Mouse (Mus musculus): ENCODE data around the gene Mrpl3.
A peak's percentile ranks its signal among the peaks of the same experiment; 100 is the strongest.
"Not testable (repeated sequence)": the region's sequence is repeated elsewhere in the genome, so short reads cannot be mapped to it uniquely, and the experiment has no call there.

Mrpl3 gene

DNA sequence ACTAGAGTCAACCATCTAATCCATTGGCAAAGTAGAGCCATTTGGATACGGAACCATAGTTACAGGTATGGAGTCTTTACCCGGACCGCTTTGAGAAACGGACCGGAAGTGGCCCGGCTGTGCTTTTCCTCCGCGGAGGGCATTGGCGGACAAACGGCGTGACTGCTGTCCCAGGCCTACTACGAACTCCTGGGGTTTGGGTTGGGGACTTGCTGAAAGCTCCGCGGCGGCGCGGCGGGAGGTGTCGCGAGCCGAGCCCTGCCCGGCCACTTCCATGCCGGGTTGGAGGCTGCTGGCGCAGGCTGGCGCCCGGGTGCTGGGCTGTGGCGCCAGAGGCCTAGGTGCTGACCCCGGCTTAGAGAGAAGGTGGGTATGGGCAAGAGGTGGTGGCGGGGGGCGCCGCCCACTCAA lies at the start of gene Mrpl3:
TSS of gene Mrpl3 (plus strand) at position 93 of the 411 bp plus-strand sequence.
- peak; percentile 68 for DNase-seq (ENCODE audit: extremely low read depth, low read depth)

DNA sequence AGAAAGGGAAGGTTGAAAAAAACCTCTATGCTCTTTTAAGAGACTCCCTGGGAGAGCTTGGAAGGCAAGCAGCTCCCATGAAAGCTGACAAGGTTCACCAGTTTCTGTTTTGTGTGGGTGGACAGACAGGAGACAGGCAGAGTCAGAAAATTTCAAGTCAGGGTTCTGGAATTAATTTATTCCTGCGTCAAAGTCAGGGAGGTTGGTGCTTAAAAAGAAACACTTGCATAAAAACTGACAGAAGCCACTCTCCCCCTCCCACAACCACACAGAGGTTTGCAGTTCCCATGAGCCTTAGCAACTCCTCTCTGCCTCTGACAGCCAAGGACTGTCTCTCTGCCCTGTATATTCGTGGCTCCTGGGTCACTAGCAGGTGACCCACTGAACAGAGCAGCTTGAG lies 42.3 kb upstream of the Mrpl3 start:
- DNase-seq (ENCODE audit: extremely low read depth, low read depth): no peak

DNA sequence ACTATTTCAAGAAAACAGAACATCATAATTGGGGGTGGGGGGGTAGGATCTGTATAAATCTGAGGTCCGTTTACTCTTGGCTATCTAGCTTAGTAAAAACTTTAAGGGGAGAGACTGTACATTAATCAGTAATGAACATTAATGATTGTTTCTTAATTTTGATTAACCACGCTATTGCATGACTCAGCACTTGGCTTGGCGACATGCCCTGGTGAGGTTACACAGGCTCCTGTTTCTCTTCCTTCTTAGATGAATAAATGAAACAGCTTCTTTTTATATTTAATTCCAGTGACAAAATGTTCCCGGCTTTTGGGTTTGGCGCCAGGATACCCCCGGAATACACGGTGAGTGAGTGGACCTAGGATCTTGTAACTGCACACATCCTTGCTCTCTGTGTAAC lies 34.9 kb upstream of the Mrpl3 start:
- no peak for DNase-seq (ENCODE audit: extremely low read depth, low read depth)

DNA sequence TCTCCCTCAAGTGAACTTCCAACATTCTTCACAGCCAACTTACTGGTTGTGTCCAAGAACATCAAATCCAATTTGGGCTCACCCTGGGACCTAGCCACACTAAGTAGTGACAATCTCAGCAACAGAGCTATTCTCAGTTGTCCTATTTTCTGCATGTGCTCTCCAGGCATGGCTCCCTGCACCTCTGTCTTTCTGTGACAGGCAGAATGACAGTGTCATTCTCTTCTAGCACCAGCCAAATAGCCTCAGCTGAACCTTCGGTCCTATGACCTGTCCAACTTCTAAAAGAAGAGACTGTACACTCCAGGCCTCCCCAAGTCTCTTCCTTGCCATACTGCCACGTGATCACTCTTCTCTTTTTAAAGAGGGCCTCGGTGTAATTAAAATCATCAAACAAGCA lies 24.7 kb upstream of the Mrpl3 start:
- DNase-seq (ENCODE audit: extremely low read depth, low read depth): no peak

DNA sequence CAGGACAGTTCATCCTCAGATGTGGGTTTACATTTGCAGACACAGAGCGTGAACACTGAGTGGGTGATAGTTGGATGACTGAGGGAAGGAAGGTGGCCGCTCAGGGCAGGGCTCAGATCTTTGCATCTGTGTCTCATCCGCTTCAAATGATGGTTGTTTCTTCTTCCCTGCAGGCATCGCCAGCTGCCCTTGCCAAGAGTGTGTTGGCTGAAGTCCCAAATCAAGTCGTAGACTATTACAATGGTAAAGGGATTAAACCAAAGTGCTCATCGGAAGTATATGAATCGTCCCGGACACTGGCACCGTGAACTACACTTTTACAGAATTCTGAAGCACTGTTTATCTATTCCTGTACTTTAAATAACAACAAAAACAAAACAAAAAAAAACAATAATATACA lies 20.5 kb upstream of the Mrpl3 start:
- no peak for DNase-seq (ENCODE audit: extremely low read depth, low read depth)

DNA sequence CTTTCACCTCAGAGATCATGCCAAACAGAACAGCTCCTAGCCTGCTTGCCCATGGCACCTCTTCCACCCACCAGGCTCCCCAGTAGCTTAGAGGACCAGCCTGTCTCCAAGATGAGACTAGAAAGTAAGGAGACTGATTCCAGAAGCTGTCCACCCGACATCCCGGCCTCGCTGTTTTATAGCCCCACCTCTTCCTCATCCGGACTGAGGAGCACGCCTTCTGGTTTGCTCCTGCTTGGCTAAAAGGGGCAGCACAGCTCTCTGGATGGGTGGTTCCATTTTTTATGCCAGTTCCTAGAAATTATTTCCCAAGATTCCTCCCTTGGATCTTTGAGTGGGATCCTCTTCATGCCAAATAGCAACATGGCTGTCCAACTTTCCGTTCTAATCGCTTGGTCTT lies 19.4 kb upstream of the Mrpl3 start:
- no peak for DNase-seq (ENCODE audit: extremely low read depth, low read depth)

DNA sequence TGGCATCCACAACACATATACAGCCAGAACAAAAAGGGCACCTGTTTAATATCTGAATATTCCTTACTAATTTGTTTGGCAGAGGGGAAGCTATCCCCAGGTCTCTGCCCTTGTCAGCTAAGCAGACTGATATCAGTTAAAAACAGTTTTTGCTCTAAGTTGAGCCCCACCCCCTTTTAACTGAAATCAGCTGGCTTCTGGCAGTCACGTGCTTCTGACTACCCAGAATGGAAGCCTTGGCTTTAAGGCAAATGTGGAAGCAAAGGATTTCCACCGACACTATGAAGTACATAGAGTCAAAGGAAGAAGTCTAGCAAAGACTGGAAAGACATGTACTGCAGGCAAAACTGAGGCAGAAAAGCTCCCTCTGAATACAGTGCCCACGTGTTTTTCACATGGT lies 15.2 kb upstream of the Mrpl3 start:
- DNase-seq (ENCODE audit: extremely low read depth, low read depth): no peak

DNA sequence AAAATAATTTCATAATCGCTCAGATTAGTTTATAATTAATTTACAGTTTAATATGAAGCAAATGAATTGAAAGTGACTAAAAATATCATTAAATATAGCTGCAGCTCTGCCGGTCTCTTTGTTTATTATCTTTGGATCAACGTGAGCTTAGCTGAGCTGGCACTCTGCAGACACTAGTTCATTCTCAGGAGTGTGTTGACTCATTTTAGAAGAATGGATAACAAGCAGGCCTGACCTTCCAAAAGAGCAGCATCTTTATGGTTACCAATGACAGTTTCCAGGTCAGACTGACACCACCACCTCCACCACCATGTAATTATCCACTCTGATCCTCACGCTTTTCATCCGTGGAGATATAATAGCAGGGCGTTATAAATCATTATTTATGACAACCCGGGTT lies 7.0 kb upstream of the Mrpl3 start:
- no peak for DNase-seq (ENCODE audit: extremely low read depth, low read depth)

DNA sequence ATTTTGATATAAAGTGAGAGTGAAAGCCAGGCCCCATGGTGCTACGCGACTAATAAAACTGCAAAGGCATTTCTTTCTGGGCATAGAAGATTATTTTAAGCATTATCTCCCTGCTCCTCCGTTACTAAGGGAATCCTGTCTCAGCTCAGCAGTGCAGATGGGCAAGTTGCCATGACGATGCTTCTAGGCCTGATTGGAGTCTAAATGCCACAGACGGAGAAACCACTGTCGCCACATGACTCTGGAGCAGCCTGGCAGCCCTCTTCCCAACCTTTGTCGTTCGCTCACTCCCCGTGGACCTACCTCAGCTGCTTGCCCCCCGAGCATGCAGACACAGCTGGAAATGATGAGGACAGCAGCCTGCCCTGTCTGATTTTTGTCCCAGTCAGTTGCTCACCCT lies 4.7 kb upstream of the Mrpl3 start:
- DNase-seq (ENCODE audit: extremely low read depth, low read depth): no peak

DNA sequence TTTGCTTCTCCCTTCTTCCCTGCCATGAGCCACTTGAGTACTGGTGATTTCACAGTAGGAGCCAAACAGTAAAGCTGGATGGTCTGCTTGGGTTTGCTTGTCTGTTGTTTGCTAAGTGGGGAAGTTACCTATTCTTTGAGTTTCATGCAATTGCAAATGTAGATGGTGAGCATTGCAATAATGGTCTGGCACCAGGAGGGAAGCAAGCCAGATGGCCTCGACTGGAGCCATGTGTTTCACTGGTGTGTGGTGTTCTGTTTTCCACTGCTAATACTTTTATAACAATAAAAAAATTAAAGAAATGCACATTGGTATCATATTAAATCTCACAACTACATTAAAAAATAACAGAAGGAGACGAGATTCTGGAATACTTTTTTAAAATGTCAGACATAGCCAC lies 3.4 kb upstream of the Mrpl3 start:
- no peak for DNase-seq (ENCODE audit: extremely low read depth, low read depth)

DNA sequence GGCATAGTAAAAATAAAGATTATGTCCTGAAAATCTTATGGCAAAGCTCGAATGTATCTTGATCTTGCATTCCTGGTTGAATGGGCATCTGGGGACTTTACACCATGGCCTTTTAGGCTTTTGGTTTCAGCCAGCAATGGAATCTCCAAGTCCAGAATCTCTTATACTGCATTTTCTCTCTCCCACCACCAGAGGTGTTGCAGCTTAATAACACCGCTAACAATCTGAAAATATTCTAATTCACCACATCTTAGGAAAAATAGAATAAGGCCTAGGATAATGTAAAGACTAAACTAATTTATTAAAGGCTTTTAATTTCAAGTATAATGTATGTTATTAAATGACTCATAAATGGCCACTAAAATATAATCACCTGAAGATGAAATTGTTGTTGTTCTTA lies 2.8 kb upstream of the Mrpl3 start:
- no peak for DNase-seq (ENCODE audit: extremely low read depth, low read depth)

DNA sequence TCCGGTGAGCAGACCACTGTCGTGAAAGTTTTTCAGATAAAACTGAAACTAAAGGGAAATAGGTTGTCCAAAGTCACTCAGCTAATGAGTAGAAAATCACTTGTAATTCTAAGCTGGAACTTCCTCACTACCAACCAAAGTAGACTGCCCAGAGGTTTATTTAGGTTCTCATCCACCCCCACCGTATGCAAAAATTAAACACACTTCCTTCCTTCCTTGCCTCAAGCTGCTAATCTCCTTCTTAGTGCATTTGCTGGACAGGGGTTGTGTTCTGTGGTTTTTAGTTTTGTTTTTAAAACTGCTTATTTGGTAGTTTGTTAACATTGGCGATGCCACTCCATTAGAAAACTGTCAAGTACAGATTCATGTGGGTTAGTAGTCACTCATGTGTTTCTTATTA lies 773 bp downstream of the Mrpl3 start:
- DNase-seq (ENCODE audit: extremely low read depth, low read depth): peak; percentile 6

DNA sequence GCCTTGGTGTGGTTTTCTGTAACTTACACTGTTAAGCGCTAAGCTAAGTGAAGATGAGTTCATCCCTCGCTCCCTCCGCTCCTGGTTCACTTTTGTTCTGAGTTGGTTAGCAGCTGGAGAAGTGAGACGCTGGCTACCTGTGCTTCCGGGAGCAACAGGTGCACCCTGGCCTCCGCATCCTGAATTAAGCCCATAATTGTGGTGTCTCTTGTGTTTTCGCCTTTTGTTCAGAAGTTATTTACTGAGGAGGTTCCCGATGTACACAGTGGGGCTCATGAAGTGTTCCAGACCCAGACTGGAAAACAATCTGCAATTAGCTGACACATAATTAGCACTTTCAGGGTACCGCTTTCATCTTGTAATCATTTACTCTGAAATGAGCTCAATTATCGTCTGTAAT lies 16.1 kb downstream of the Mrpl3 start:
- DNase-seq (ENCODE audit: extremely low read depth, low read depth): no peak

DNA sequence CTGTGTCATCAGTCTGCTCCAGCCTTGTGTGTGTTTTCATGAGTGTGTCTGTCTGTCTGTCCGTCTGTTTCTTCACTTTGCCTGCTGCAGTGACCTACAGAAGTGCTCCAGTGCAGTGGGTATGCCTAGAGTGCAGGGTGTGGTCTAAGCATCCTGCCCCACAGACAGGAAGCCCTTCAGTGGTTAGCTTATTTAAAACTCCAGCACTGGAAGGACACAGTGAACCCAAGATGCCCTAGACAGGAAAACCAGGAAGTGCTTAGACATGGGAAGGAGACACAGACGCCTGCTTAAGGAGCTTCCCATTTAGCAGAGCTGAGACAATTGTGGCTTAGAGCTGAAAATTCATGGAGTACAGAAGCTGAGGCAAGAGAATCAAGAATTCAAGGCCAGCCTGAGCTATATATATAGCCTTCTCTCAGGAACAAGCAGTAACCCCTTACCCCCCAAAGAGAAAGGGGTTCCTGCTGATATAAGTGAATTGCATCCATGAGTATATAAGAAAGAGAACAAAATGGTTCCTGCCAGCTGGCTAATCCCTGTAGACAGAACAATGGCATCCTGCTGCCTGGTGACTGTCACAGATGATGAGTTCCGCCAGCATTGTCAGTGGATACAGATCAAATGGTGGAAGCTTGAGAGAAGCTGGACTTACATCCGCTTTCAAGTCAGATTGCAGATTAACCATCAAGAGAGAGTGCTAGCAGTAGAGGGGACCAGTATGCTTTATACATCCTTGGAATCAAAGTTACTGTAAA lies 20.1 kb downstream of the Mrpl3 start:
- no peak for DNase-seq (ENCODE audit: extremely low read depth, low read depth)

DNA sequence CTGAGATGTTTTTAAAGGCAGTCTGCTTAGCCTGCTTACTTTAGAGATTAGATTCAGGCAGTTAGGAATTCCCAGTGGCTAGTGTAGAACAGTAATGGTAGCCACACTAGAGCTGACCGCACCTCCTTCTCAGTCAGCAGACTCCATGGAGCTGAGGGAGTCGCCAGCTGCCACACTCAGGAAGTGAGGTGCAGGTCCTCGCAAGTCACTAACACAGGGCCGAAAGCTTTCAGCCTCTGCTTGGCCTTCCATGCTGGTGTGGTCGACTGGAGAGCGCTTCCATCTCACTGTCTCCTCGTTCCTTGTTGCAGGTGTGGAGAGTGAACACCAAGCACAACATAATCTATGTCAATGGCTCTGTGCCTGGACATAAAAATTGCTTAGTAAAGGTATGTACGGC lies 21.8 kb downstream of the Mrpl3 start:
- no peak for DNase-seq (ENCODE audit: extremely low read depth, low read depth)

DNA sequence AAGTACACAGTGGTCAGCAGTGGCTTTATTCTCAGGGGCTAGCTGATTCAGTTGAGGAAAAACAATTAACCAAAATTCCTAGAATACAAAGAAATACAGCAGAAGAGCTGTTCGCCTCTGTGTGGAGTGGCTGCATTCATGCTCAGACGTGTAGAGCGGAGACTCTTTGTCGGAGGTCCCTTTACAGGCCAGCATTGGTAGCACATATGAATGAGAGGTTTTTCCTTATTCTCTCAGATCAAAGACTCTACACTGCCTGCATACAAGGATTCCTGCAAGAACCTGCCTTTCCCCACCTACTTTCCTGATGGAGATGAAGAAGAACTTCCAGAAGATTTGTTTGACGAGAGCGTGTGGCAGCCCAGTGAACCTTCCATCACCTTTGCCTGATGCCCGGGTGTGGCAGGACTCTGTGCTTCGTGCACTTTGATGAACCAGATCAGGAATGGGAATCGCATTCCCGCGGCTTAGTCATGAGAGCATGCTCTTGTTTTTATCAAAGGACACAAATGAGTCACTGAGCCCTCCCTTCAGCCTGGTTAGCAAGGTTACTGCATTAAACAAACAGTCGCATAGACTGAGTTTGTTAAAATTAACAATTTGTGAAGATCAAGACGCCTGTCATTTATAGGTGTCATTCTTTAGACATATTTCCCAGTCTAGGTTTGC lies 23.9 kb downstream of the Mrpl3 start:
- DNase-seq (ENCODE audit: extremely low read depth, low read depth): no peak

DNA sequence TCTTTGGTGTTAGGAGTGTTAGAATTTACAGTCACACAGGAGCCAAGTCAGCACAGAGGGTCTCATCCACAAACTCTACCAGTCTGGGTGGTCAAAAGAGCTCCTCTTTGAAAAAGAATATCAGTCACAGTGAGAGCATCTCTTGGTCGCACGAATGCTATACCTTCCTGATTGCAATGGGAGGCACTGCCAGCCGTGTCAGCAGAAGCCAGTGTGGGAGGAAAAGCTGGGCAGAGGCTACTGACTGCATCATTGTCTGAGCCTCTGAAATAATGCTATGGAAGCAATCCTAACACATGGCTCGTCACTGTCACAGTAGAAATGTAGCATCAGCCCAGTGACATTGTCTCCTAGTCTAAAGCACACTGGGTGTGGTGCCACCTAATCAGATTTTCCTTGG lies 25.4 kb downstream of the Mrpl3 start:
- no peak for DNase-seq (ENCODE audit: extremely low read depth, low read depth)

DNA sequence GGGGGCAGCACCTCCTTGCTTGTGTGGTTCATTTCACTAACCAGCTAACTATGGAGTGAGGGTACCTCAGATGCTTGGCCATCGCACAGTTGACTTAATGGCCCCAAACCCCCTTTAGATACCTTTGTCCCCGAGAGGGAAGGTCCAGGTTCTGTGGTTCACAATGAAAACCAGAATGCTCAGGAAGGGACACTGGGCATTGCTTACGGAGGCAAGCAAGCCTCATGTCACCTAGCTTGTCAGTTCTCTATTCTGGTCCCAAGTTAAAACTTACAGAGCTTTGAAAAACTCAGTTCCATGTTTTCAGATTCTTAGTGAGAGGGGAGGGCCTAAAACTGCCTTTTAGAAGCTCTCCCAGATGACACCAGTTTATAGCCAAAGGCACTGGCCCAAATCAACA lies 27.2 kb downstream of the Mrpl3 start:
- no peak for DNase-seq (ENCODE audit: extremely low read depth, low read depth)

DNA sequence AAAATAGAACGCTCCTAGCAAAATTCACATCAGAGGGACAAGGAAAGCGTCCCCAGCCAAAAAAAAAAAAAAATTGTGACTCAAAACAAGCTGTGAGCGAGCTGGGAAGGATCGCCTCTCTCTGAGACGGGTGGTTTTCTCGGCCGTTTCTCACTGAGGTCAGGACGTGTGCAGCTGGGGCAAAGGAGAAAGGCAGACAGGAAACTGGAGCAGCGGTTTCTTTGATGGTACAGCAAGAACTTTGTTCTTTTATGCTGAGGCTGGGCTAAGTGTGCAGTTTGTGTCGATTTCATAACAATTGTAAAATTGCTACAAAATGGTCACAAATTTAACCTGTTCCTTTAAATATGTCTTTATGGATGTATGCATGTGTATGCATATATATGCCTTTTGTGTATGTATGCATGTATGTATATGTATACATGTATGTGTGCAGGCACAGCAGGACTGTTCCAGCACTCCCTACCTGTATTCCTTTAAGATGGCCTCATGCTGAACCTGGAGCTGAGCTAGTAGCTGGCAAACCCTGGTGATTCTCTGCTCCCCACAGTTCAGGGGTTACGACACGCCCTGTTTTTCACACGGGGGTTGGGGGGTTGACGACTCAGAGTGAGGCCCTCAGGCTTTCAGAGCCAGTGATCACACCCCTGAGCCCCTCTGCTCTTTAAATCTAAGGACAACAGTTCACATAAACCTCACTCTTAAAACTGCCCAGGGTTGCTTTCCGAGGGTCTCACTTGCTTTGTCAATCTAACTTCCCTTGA lies 48.0 kb downstream of the Mrpl3 start:
- DNase-seq (ENCODE audit: extremely low read depth, low read depth): no peak

DNA sequence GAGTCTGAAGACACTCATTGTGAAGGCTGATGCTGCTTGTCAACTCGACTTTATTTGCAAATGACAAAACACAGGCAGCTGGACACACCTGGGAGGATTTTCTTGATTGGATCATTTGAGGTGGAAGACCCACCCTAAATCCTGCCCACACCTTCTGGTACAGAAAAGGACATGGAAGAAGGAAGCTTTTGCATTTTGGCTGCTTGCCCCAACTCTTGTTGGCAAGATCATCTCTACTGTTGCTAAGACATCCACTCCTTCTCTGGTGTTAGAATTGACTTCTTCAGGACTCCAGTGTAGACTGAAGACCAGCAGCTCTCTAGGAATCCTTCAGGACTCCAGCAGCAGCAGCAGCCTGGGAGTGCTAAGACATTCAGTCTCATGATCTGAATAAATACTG lies 48.9 kb downstream of the Mrpl3 start:
- DNase-seq (ENCODE audit: extremely low read depth, low read depth): no peak

DNA sequence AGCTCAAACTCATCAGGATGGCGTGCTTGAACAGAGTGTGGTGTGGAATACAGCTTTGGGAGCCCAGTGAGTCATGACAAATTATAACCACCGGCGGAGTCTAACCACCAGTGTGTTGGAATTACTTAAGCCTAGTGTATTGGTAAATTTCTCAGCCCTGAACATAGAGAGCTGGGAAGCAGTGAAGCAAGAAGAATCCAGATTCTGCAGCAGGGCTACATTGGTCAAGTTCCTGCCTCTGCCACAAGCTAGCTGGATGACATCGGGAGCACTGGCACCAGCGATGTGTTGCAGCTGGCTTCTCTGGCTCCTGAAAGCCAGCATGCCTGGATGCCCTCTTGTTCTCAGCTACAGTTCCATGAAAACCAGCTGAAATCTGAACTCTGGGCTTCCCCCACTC lies 50.9 kb downstream of the Mrpl3 start:
- DNase-seq (ENCODE audit: extremely low read depth, low read depth): no peak

DNA sequence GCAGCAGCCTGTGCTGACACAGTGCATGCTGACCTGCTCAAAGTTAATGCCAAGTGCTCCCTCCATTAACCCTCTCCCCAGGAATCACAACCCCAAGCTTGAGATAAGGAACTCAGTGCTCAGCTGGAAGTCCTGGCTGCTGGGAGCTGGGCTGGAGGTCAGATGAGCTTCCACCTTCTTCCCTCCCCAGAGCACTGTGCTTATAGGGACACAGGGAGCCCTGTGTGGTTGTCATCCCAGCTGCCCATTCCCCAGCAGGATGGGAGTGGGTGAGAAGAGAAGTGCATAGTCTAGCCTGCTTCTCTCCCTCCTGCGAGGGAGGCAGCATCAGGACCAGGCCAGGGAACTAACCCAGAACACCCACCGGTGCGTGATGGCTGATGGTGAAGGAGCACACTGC lies 72.2 kb downstream of the Mrpl3 start:
- not testable (repeated sequence) for DNase-seq (ENCODE audit: extremely low read depth, low read depth)
